Mouse (Mus musculus) liver, adult 2 months (tissue): Measurements from ENCODE around the gene Aldh6a1.

ENCODE experiments used
- CTCF ChIP-seq: fragments of 200-500 bp; IDR thresholded peaks from 2 replicates; pipeline ENCODE4 v1.5.1; 2011; ENCODE audit warnings: low read depth, low read length, control low read depth
- POLR2A ChIP-seq: fragments of 200-500 bp; IDR thresholded peaks from 2 replicates; pipeline ENCODE4 v1.6.1; 2011; ENCODE audit warnings: low read length, control low read depth; ENCODE audit not compliant: insufficient read depth; ENCODE audit errors: extremely low read depth

GRCm38 (mm10) chr12:84407259-84407658 lies 43.5 kb downstream of the Aldh6a1 start:
- TF ChIP-seq POLR2A: no peak
- no peak for TF ChIP-seq CTCF
